Mouse (Mus musculus): ENCODE results near the gene Ace.

DNA sequence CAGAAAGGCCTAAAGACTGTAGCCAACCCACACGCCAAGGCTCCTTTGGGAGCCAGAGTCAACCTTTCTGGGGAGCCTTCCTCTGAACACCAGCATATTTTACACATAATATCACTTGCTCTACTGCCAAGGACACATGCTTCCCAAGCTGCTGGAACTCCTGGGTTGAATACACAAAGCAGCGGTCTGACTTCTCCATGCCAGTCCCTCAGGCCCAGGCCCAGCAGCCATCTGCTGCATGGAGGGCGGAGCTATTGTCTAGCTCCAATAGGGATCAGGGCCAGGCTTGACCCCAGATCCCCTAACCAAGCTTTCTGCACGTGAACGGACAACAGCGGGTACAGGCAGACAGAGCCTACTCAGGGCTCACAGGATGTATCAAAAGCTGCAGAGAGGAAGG is 32.9 kb upstream of the Ace start:
- TF ChIP-seq USF1 (IDR thresholded peaks at IDR 0.05; ENCODE audit: low read depth): no peak
- no peak for TF ChIP-seq POLR2A (IDR thresholded peaks at IDR 0.05; ENCODE audit: insufficient read length, low read depth)
- no peak for TF ChIP-seq TCF3 (IDR thresholded peaks at IDR 0.05; ENCODE audit: insufficient read length, low read depth)
- TF ChIP-seq MYOG (IDR thresholded peaks at IDR 0.05; ENCODE audit: control insufficient read depth in 1 of 3, insufficient read depth in 1 of 3, insufficient read length in 2 of 3, low read depth in 2 of 3): no peak
- no peak for TF ChIP-seq MYOD1 (IDR thresholded peaks at IDR 0.05; ENCODE audit: control insufficient read depth in 1 of 3, insufficient read length in 2 of 3, low read depth in 2 of 3)
